Mouse (Mus musculus) bone marrow, adult 2 months (tissue): ENCODE measurements around the gene Dapp1. TPM values are rescaled to one million over a fixed set of nuclear protein-coding genes. Genes with fewer than 3 reads are reported as not detected.
A peak's percentile ranks its signal among the peaks of the same experiment; 100 is the strongest.
"Not testable (repeated sequence)": the region's sequence is repeated elsewhere in the genome, so short reads cannot be mapped to it uniquely, and the experiment has no call there.

Experiments used
- H3K27ac ChIP-seq: fragments of 200-500 bp; 2 replicates; pipeline ENCODE4 v1.5.1; 2012; ENCODE audit warnings: low read depth, mild to moderate bottlenecking, control low read depth, inconsistent platforms, low read length; ENCODE audit not compliant: control insufficient read depth, poor library complexity, insufficient read depth
- H3K4me1 ChIP-seq: fragments of 200-500 bp; 2 replicates; pipeline ENCODE4 v1.6.1; 2011; ENCODE audit warnings: low read length; ENCODE audit not compliant: control insufficient read depth, insufficient read depth
- H3K4me3 ChIP-seq: fragments of 200-500 bp; replicated peaks from 2 replicates; pipeline ENCODE3; 2011; ENCODE audit warnings: mild to moderate bottlenecking, low read depth, low read length, control low read depth; ENCODE audit not compliant: control insufficient read depth
- CTCF ChIP-seq: fragments of 200-500 bp; IDR thresholded peaks from 2 replicates; pipeline ENCODE4 v1.5.1; 2011; ENCODE audit warnings: low read length, control low read depth; ENCODE audit not compliant: control insufficient read depth, insufficient read depth
- POLR2A ChIP-seq: fragments of 200-500 bp; IDR thresholded peaks from 2 replicates; pipeline ENCODE4 v1.6.1; 2011; ENCODE audit warnings: low read depth, mild to moderate bottlenecking, control low read depth, low read length, borderline replicate concordance; ENCODE audit not compliant: control insufficient read depth
- WGBS: fragments of 180-500 bp; shearing (Covaris S2); methylation state at CpG from one replicate; pipeline ENCODE4 v1.1.7; 2018; 5-methylcytosine and 5-hydroxymethylcytosine counted together
- polyA plus RNA-seq: library from polyadenylated mRNA; stranded (reverse); fragments of >200 nt; gene quantifications from 2 replicates; pipeline ENCODE4 v1.2.4, GENCODE M21; 2011; ENCODE audit warnings: low replicate concordance; ENCODE audit not compliant: missing spikeins, insufficient read depth, insufficient read length

Gene Dapp1
- polyA plus RNA-seq, 1 experiment, result 64.2 TPM

DNA sequence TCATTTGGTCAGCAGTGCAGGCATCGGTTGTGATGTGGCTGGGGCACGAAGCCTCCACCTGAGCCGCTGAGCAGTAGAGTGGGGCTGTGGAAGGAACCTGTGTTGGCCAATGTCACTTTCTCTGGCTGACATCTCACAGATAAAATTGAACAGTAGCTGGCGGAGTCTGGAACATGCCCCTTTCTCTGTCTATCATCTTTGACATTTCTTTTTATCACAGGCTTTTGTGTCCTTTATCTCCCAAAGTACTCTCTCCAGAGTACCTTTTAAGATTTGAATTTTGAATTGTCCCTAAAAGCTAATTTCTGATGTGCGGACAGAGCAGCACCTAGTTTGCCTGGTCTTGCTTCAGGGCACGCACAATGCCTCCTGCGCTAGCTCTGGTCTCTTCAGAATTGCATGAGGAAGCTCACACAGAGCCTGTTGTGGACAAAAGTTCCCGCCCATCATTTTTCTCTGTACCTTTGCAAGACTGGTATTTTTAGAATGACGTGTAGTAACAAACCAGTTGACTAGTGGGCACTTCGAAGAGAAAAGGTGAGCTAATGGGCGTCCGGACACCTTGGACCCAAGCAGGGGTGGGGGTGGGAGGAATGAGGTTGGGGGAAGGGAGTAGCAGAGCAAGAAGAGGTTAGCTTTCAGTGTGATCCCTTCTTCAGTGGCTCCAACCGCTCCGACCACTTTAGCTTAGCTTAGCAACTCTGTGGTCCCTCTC lies 13.1 kb downstream of the Dapp1 start:
- Histone ChIP-seq H3K4me1 (peaks cover 24% of the 10 kb centered on the region), H3K27ac (peak overlapping the region; percentile 70), H3K4me3 (peak overlapping the region; percentile 23)
- TF ChIP-seq POLR2A (no peak), CTCF (no peak)
- 10% methylated on average over 14 of the region's 14 CpGs for WGBS

DNA sequence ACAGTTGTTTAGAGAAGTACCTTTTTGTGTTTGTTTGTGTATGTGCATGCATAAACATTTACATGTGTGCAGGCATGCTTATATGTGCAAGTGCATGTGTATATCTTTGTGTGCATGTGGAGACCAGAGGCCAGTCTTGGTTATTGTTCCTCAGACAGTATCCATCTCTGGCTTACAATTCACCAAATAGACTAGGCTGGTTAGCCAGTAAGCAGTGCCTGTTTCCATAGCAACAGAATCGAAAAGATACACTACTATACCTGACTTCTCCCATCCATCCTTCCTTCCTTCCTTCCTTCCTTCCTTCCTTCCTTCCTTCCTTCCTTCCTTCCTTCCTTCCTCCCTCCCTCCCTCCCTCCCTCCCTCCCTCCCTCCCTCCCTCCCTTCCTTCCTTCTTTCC lies 17.3 kb downstream of the Dapp1 start:
- H3K4me1 ChIP-seq, H3K4me3 ChIP-seq, H3K27ac ChIP-seq: not testable (repeated sequence)
- WGBS, result 14% methylated on average over 1 of the region's 1 CpGs

DNA sequence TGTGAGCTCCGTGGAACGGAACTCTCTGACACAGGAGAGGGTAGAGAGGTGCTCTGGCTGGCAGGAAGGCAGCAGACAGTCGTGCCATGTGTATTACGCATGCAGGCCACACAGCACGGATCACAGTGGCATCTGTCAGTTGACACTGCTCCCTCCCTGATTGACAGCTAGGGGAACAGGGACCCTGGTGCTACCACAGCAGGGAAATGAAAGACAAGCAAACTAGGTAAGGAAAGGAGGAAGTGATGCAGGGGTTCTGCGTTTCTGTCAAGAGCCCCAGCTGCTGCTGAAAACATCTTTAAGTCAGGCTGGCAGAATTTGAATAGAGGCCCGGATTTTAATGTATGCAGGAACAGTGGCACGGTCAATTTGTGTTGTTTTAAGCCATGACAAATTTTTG lies 17.8 kb downstream of the Dapp1 start:
- Histone ChIP-seq H3K27ac (no peak overlapping the region), H3K4me3 (no peak overlapping the region), H3K4me1 (peaks cover 6% of the 10 kb centered on the region; the same call in 1 of the 2 replicates)
- TF ChIP-seq CTCF (no peak), POLR2A (no peak)
- 34% methylated on average over 8 of the region's 8 CpGs for WGBS

DNA sequence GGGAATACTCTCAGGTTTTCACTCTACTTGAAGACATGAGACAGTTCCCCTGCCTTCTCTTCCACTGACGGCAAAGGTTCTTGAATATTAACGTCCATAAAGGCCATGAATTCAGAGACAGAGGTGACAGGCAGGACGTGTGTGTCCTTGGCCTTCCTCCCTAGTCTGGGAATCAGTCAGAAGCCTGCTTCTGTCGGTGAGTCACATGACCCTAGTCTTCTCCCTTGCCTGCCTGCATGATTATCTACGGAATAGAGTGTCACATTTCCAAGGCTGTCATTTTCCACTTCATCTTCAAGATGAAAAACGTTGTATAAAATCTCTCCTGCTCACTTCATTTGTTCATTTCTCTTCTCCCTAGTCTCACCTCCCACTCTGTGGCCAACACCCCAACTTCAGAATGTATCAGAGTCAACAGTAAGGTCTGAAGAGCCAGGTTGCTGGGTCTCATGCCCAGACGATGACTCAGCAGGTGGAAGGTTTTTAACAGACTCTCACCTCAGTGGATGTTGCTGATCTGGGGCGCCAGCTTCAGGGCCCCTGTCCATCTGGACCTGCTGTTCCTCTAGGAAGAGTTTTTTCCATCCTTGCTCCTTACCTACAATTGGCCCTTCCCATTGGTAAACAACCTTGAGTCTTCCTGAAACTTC lies 19.5 kb downstream of the Dapp1 start:
- Histone ChIP-seq H3K27ac (no peak overlapping the region), H3K4me1 (peaks cover 1% of the 10 kb centered on the region; the same call in 1 of the 2 replicates), H3K4me3 (no peak overlapping the region)
- 63% methylated on average over 8 of the region's 8 CpGs for WGBS
- TF ChIP-seq CTCF (no peak), POLR2A (no peak)

DNA sequence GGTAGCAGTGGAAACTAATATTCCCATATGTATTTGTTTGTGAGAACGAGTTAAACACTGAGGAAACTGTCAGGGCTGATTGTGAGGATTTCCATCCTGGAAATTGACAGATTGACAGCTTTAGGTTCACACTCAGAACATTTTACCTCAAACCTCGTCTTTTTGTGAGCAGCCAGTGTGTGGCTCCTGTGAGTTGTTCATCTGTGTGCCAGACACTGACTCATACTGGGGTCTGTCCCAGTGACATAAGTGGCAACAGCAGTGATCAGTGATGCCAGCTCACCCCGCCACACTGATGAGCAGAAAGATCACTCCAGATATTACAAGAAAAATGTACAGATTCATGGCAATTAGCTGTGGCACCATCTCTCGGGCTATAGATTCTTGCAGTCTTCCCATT lies 21.9 kb downstream of the Dapp1 start:
- Histone ChIP-seq H3K27ac (no peak overlapping the region), H3K4me1 (peaks cover 3% of the 10 kb centered on the region; the same call in 1 of the 2 replicates), H3K4me3 (no peak overlapping the region)
- TF ChIP-seq POLR2A (no peak), CTCF (no peak)
- 74% methylated on average over 4 of the region's 4 CpGs for WGBS

DNA sequence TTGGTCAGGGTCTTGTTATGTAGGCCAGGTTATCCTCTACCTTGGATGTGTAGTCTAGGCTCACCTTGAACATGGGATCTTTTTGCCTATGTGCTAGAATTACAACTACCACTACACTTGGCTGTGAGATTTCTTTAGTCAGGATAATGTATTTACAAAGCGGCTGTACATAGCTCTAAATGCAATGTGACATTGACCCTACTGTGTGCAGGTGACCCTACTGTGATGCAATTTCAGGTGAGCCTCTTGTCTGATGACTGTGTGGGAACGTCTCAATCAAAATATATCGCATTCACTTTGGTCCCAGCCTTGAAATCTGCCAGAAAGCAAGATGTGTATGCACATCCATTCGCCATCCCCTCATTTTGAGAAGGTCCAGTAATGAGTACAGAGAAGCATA lies 23.0 kb downstream of the Dapp1 start:
- H3K4me1 ChIP-seq, result peaks cover 5% of the 10 kb centered on the region
- no peak for TF ChIP-seq CTCF
- TF ChIP-seq POLR2A, result no peak
- no peak overlapping the region for H3K4me3 ChIP-seq
- H3K27ac ChIP-seq, result no peak overlapping the region
- 90% methylated on average over 4 of the region's 4 CpGs for WGBS

DNA sequence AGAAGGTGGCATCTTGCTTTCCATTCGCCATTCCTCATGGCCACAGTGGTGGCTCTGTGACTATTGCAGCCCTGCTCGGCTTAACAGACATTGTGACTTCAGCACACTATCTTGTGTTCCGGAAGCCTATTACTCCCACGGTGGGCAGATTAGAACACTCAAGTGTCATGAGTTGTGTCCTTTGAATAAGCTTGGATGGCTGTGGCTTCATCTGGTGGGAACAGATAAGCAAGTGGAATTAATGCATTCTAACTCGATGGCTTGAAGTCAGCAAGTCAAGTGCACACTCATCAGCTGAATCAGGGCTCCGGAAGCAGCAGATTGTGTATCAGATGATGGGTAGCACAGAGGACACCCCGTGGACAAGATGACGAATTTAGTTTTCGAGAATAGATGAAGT lies 23.5 kb downstream of the Dapp1 start:
- Histone ChIP-seq H3K4me1 (peaks cover 5% of the 10 kb centered on the region), H3K4me3 (no peak overlapping the region), H3K27ac (no peak overlapping the region)
- TF ChIP-seq POLR2A (no peak), CTCF (no peak)
- WGBS, result 42% methylated on average over 9 of the region's 9 CpGs

DNA sequence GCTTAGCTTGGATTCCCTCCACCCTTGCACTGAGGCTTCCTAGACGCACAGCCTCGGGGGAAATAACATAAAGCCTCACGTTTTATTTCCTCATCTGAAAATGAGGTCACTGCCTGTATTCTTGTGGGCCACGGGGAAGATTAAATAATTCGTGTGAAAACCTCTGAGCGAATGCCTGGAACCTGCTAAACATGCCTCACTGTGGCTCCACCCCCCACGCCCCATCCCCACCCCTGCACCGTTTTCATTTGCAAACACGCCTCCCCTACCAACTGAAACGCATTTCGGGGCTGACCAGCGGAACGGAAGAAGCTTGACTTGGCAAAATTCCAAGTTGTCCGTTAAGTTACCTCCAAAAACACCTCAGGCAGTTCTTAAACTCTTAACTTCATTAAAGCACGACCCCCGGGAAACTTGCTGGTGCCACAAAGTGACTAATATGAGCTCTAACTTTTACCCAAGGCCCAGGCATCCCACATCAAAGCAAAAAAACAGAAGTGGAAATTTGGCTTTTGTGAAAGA lies 25.7 kb downstream of the Dapp1 start:
- Histone ChIP-seq H3K4me3 (no peak overlapping the region), H3K27ac (no peak overlapping the region)
- 2% methylated on average over 16 of the region's 16 CpGs for WGBS

More for the DNA sequence above, 25.7 kb downstream of the Dapp1 start:
- TF ChIP-seq CTCF, result no peak
- no peak for TF ChIP-seq POLR2A
- H3K4me1 ChIP-seq, result peaks cover 17% of the 10 kb centered on the region
